Mouse (Mus musculus) spleen, adult 12 weeks (tissue): ENCODE data around the gene Cars.

Experiments
- DNase-seq: peaks from one replicate; pipeline ENCODE4 v3.0.0; 2022; ENCODE audit warnings: low spot score

Gene Cars

GRCm38 (mm10) chr7:143587586-143587985, 12.3 kb downstream of the Cars start:
- DNase-seq = no peak

GRCm38 (mm10) chr7:143583956-143584355, 15.9 kb downstream of the Cars start:
- DNase-seq = peak; percentile 58

GRCm38 (mm10) chr7:143583025-143583424, 16.9 kb downstream of the Cars start:
- no peak for DNase-seq

- DNase-seq = no peak
These were observed 24.1 kb downstream of the Cars start for GRCm38 (mm10) chr7:143575751-143576150.

GRCm38 (mm10) chr7:143565648-143566039, 34.2 kb downstream of the Cars start:
- peak; percentile 30 for DNase-seq

GRCm38 (mm10) chr7:143565015-143565647, 34.8 kb downstream of the Cars start:
- DNase-seq = no peak

GRCm38 (mm10) chr7:143563787-143564186, 36.1 kb downstream of the Cars start:
- DNase-seq = no peak

- DNase-seq = no peak
These were observed 42.3 kb downstream of the Cars start for GRCm38 (mm10) chr7:143557616-143558015.

GRCm38 (mm10) chr7:143556964-143557610, 42.8 kb downstream of the Cars start:
- peak; percentile 81 for DNase-seq

- no peak for DNase-seq
These were observed 50.2 kb downstream of the Cars start for GRCm38 (mm10) chr7:143549588-143550220.

GRCm38 (mm10) chr7:143548976-143549457, 50.9 kb downstream of the Cars start, which contains the start of gene Nap1l4:
Nap1l4 (minus strand) TSS chr7:143549106.
- DNase-seq = peak; percentile 98

- DNase-seq = no peak
These were observed 51.5 kb downstream of the Cars start for GRCm38 (mm10) chr7:143548231-143548961.

- no peak for DNase-seq
These were observed 53.3 kb downstream of the Cars start for GRCm38 (mm10) chr7:143546554-143546953.

- peak; percentile 33 for DNase-seq
These were observed 55.5 kb downstream of the Cars start for GRCm38 (mm10) chr7:143544368-143544767.

- no peak for DNase-seq
These were observed 61.2 kb downstream of the Cars start for GRCm38 (mm10) chr7:143538671-143539070.

GRCm38 (mm10) chr7:143538229-143538628, 61.7 kb downstream of the Cars start:
- DNase-seq = peak; percentile 20

- DNase-seq = no peak
These were observed 63.6 kb downstream of the Cars start for GRCm38 (mm10) chr7:143536251-143536650.

GRCm38 (mm10) chr7:143533284-143533683, 66.6 kb downstream of the Cars start:
- no peak for DNase-seq

GRCm38 (mm10) chr7:143532410-143532809, 67.5 kb downstream of the Cars start:
- no peak for DNase-seq

- no peak for DNase-seq
These were observed 80.6 kb downstream of the Cars start for GRCm38 (mm10) chr7:143519333-143519732.

GRCm38 (mm10) chr7:143514416-143514768, 85.5 kb downstream of the Cars start:
- DNase-seq = no peak

- DNase-seq = no peak
These were observed 86.0 kb downstream of the Cars start for GRCm38 (mm10) chr7:143513763-143514415.
